Mouse (Mus musculus): Measurements from ENCODE around the gene Gm21149.
"Not testable (repeated sequence)": the region's sequence is repeated elsewhere in the genome, so short reads cannot be mapped to it uniquely, and the experiment has no call there.

The Gm21149 gene

DNA sequence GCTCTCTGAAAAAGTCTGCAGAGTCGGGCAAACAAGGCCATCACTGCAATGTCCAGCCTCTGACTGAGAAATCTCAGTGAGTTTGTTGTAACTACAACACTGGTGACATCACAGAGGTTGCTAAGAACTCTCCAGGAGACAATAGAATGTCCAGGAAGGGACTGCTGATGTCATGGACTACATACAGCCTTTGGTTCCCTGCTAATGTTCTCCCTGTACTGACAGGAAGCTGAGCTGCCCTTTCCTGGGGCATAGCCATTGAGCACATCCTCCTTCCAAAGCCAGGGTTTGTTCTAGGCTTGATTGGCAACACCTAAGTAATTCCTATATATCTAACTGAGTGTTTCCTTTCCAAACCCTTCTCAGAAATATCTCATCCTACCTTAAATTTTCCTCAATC lies at the start of gene Gm21149:
Gene Gm21149, minus strand, starts transcription at position 101 of the 400 bp plus-strand sequence.
- not testable (repeated sequence) for DNase-seq (ENCODE audit: low spot score)

DNA sequence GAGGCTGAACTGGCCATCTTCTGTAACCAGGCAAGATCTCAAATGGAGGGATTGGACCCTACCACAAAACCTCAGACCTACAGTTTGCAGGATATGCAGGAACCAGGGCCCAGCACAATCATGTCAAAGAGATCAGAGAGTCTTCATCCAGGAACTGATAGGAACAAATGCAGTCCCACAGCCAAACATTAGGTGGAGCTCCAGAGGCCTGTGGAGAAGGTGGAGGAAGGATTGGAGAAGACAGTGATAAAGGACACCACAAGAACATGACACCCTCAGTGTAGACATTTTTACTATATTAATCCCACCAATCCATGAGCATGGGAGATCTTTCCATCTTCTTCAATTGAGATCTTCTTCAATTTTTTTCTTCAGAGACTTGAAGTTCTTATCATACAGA lies 46.1 kb upstream of the Gm21149 start:
- DNase-seq (ENCODE audit: low spot score): not testable (repeated sequence)

DNA sequence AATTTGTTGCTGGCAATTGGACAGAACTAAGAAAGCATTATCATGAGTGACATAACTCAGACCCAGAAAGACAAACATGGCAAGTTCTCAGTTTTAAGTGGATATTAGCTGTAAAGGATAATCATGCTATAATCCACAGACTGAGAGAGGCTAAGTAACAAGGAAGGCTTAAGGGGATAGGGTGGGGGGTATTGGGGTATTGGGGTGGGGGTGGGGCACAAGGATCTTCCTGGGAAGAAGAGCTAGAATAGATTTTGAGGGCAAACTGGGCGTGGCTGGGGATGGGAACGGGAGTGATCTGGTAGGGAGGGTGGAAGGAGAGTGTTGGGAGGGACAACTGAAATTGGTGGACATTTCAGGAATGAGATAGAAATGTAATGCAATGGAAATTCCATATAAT lies 45.7 kb upstream of the Gm21149 start:
- DNase-seq (ENCODE audit: low spot score): not testable (repeated sequence)

GRCm38 (mm10) chr5:15520418-15520817 lies 44.1 kb upstream of the Gm21149 start:
- not testable (repeated sequence) for DNase-seq (ENCODE audit: low spot score)

DNA sequence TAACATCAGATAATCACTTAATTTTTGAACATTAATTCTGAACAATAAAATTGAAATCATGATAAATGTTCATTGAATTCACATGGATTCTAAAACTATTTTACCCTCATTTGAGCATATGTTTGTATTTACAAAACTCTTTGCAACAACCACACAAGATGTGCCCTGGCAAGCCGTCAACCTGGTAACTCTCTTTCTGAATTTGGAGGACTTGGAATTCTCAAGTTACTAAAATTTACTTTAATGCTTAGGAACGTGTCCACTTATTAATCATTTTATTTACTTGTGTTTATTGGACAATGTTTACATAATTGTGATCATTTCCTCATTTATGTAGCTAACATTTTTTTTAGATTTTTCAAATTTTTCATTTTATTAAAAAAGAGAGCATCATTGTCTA lies 40.8 kb upstream of the Gm21149 start:
- not testable (repeated sequence) for DNase-seq (ENCODE audit: low spot score)

DNA sequence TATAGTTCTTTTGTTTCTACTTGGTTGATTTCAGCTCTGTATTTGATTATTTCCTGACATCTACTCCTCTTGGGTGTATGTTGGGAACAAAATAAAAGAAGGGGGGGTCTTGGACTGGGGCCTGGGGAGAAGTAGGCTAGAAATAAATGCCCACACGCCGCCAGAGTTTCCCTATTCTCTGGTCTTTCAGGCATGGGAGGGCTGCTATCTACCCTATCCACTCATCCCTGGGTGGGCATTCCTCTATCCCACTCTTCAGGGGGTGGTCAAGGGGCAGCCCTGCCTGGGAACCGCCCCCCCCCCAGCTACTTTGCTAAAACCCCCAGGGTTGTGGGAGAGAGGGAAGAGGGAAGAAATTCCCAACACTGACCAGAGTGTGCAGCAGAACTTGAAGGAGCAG lies 35.9 kb upstream of the Gm21149 start:
- not testable (repeated sequence) for DNase-seq (ENCODE audit: low spot score)

DNA sequence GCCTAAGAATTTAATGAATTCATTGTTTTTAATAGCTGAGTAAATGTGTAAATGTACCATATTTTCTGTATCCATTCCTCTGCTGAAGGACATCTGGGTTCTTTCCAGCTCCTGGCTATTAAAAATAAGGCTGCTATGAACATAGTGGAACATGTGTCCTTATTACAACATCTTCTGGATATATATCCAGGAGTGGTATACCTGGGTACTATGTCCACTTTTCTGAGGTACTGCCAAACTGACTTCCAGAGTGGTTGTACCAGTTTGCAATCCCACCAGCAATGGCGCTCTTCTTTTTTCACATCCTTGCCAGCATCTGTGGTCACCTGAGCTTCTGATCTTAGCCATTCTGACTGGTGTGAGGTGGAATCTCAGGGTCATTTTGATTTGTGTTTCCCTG lies 33.6 kb upstream of the Gm21149 start:
- DNase-seq (ENCODE audit: low spot score): not testable (repeated sequence)

DNA sequence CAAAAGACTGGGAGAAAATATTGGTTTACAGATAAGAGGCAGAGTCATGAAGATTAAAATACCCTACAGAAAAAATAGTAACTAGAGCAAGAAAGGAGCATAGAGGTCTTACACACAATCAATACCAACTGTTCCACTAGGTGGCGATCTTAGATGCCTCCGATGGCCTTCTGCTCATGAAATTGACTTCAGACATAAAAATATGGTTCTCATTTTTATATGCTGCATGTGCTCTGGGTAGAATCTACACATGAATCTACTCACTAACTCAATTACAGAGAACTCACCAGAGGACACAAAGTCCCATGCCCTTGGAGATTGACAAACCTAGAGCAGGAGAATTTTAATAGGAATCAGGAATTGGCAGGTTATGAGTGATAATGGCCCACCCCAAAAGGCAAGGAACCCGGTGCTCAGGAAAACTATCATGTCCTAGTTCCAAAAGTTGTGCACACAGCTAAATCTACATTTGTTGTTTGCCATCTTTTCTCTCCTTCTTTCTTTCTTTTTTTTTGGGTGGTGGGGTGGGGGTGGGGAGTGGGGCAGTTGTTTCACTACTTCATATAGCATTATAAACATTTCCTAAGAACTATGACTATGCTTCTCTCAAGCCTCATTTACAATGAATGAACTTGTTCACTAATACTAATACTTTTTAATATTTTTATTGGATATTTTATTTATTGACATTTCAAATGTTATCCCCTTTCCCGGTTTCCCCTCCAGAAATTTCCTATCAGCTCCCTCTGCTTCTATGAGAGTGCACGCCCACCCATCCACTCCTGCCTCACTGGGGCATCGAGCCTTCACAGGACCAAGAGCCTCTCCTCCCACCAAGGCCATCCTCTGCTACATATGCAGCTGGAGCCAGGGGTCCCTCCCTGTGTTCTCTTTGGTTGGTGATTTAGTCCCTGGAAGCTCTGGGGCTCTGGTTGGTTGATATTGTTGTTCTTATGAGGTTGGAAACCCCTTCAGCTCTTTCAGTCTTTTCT lies 32.4 kb upstream of the Gm21149 start:
- not testable (repeated sequence) for DNase-seq (ENCODE audit: low spot score)

DNA sequence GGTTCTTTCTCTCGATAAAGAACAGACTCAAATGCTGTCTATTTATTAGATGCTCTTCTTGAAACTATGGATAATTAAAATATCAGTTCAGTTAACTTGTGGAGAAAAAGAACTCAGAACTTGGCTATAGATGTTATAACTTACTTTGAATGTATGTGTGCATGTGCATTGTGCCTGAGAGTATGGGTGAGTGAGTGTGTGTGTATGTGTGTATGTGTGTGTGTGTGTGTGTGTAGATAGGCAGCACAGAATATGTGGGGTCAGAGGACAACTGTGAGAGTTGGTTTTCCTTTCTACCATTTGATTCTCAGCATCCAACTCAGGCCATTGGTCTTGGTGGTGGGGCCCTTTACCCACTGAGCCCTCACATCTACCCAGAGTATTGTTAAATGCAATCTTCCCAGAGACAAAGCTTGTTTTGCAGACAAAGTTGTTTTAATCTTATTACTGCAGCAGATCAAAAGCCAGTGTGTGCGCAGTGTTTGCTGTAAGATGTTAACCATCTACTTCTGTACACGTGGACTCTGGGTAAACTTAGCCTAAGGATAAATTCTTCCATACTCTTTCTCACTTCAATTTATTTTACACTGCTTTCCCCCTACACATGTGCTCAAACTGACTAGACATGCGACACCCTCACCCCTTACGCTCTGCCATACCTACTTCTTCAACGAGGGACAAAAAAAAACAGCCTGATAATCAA lies 31.6 kb upstream of the Gm21149 start:
- not testable (repeated sequence) for DNase-seq (ENCODE audit: low spot score)

GRCm38 (mm10) chr5:15507309-15507619 lies 30.9 kb upstream of the Gm21149 start:
- no peak for DNase-seq (ENCODE audit: low spot score)

DNA sequence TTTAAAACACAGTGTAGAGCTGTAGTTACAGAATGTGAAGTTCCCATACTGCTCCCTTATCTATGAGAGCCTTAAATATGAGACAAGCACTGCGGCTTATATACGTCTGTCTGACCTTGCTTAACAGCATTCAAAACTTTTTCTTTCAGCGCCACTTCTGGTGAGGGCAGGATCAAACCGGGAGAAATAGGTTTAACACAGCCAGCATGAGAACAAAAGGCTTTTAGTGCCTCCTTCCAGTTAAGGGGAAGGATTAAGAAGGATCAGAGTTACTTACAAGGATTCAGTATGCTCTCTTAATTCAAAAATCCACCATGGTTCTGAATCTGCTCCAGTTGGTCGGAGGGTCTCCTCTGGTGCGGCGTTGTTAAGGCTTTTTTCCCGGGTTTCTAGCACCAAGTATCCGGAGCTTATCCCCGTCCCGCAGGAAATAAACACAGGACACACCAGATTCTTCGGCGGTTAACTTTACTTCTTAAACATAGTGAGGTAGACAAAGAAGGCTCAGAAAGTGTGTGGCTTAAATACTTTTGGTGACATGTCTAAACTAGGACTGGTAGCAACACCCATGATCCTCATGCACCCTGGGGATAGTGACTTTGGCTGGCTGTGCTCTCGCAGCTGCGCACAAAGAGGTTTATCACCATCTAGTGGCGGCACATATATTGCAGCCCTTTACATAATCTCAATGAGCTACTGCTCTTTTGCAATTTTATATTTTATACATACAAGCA lies 30.4 kb upstream of the Gm21149 start:
- DNase-seq (ENCODE audit: low spot score): no peak

- not testable (repeated sequence) for DNase-seq (ENCODE audit: low spot score)
Measured at GRCm38 (mm10) chr5:15498774-15499400, 22.6 kb upstream of the Gm21149 start.

GRCm38 (mm10) chr5:15498350-15498749 lies 22.0 kb upstream of the Gm21149 start:
- not testable (repeated sequence) for DNase-seq (ENCODE audit: low spot score)

- not testable (repeated sequence) for DNase-seq (ENCODE audit: low spot score)
Measured at GRCm38 (mm10) chr5:15490934-15491333, 14.6 kb upstream of the Gm21149 start.

DNA sequence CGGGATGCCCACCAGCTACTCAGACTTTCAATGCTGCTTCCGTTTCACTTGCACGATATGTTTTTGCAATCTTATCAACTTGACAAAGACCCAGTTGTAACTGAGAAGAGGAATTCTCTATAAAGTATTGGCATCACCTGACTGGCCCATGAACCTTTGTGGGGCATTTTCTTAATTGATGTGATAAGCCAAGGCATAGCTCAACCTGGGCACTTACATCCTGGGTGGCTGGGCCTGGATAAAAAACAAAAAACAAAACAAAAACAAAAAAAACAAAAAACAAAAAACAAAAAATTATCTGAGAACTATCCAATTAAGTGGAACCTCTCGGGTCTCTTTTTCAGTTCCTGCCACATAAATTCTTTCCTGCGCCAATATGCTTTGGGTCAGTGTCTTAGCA lies 12.4 kb upstream of the Gm21149 start:
- DNase-seq (ENCODE audit: low spot score): no peak

GRCm38 (mm10) chr5:15484616-15485015 lies 8.3 kb upstream of the Gm21149 start:
- DNase-seq (ENCODE audit: low spot score): not testable (repeated sequence)

GRCm38 (mm10) chr5:15483576-15483975 lies 7.3 kb upstream of the Gm21149 start:
- DNase-seq (ENCODE audit: low spot score): not testable (repeated sequence)

DNA sequence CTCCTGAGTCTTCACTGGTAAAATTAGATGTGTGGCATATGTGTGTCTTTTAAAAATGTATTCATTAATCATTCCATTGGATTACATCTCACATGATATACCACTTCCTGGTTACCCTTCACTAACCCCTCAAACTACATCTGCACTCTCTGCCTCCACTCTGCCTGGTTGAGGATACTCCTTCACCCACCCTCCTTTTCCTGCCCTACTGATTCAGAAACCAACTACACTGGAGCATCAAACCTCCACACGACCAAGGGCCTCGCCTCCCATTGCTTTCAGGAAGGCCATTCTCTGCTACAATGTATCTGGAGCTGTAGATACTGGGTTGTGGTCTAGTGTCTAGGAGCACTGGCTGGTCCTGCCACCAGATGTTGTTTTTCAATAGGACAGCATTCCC lies 6.5 kb upstream of the Gm21149 start:
- DNase-seq (ENCODE audit: low spot score): not testable (repeated sequence)

DNA sequence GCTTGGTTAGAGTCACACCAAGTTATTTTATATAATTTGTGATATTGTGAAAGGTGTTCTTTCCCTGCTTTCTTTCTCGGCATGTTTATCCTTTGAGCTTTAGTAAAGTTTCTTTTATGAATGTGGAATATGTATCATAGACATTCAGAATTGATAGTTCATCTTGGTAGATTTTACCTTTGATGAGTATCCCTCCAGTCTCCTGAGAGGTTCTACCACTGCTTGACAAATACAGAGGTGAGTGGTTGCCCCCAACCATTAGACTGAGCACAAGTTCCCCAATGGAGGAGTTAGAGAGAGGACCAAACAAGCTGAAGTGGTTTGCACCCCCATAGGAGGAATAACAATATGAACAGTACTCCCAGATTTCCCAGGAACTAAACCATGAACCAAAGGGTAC lies 6.2 kb downstream of the Gm21149 start:
- not testable (repeated sequence) for DNase-seq (ENCODE audit: low spot score)

DNA sequence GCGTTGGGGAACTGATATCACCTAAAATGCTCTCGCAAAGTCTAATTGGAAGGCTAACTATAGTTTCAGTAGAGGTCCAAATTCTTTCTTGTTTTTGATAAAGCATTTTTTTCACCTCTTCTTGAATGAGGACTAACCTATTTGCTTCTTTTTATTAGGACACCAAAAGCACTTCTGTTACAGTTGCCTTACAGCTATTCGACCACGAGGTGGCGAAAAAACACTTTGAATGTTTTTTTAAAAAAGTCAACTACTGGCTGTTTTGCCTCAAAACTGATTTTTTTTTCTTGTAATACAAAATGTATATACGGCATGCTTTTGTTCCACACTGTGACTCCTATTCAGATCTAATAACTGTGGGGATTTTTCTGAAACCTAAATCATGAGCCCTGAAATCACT lies 8.6 kb downstream of the Gm21149 start:
- not testable (repeated sequence) for DNase-seq (ENCODE audit: low spot score)

- DNase-seq (ENCODE audit: low spot score): not testable (repeated sequence)
Measured at GRCm38 (mm10) chr5:15466218-15466617, 10.1 kb downstream of the Gm21149 start.

DNA sequence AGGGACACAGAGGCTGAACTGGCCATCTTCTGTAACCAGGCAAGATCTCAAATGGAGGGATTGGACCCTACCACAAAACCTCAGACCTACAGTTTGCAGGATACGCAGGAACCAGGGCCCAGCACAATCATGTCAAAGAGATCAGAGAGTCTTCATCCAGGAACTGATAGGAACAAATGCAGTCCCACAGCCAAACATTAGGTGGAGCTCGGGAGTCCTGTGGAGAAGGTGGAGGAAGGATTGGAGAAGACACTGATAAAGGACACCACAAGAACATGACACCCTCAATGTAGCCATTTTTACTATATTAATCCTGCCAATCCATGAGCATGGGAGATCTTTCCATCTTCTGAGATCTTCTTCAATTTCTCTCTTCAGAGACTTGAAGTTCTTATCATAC lies 12.8 kb downstream of the Gm21149 start:
- DNase-seq (ENCODE audit: low spot score): not testable (repeated sequence)

Measured in layer of hippocampus, adult 9-10 months (tissue).